Mouse (Mus musculus) frontal cortex, adult (tissue): ENCODE measurements around the gene Dhx8.

Experiments
- ATAC-seq: cut with Nextera tagmentation; 2 replicates; pipeline ENCODE4 v1.9.2; 2017; ENCODE audit warnings: mild to moderate bottlenecking, moderate library complexity, mixed read lengths; ENCODE audit not compliant: low TSS enrichment

Gene Dhx8

DNA sequence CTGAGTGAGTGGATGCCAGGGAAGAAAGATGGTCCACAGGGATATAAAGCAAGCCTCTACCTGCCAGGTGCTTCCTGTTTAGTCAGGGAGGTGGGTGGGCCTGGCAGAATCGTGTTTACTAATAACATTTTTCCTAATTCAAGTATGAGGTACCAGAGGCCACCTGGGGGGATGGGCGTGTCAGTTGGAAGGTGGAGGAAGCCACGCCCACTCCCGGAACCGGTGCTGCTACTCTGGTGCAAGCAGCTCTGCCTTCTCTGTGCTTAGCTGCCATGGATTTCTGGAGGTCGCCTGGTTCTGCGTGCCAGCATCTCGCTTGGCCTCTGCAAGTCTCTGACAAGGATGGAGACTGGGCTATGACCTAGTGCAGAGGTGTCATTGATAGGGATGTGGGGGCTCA, 65.4 kb downstream of the Dhx8 start:
- ATAC-seq, result no peak

DNA sequence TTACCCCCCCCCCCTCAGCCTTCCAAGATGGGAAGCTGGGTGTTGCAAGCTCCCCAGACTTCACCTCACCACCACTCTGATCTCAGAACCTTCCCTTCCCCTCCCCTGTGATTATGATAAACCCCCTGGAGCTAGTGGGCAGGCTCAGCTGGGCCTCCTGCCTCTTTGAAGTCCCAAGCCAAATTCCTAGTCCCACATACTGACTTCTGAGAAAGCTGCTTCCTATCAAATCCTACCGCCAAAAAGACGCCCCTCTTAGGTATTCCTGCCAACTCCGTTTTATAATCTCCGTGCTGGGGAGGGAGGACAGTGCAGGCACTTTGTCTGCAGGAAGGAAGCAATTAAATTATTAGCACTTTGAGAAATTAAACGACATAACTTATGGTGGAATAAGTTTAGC, 68.7 kb downstream of the Dhx8 start:
- ATAC-seq, result no peak

DNA sequence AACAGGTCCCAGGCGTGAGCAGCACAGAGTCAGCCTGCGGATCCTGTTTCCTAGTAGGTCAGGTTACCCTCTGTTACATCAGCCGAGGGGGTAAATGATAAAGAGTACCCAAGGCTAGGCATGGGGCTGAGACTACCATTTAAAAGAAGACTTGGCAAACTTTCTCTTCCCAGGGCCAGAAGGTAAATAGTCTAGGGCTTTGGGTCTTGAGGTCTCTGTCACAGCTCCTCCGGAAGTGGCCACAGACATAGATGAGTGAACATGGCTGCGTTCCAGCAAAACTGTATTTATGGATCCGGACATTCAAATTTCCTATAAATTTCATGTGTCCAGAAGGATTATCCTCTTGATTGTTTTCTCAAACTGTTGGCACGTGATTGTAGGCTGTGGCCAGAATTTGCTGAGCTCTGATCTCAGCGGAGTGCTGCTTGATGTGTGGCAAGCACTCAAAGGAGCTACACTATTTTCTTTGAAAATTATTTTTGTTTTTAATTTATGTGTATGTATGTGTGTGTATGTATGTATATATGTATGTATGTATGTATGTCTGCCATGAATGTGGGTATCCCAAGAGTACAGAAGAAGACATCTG, 72.5 kb downstream of the Dhx8 start:
- no peak for ATAC-seq

DNA sequence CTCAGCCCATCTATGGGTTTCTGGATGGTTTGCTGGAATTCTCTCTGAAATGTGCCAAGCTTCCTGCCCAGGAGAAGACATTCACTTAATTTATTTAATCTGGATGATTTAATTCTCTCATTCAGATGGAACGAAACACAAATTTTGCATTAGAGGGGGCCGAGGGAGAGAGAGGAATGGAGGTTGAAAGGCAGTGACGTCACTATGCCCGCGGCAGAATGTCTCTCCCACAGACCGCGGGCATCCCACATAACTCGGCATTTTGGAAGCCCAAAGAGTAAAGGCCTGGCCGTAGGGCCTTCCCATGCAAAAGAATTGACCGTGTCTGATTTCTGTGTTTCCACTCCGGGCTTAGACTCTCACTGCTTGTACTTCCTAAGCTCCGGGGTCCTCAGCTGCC, 74.0 kb downstream of the Dhx8 start:
- ATAC-seq, result no peak

DNA sequence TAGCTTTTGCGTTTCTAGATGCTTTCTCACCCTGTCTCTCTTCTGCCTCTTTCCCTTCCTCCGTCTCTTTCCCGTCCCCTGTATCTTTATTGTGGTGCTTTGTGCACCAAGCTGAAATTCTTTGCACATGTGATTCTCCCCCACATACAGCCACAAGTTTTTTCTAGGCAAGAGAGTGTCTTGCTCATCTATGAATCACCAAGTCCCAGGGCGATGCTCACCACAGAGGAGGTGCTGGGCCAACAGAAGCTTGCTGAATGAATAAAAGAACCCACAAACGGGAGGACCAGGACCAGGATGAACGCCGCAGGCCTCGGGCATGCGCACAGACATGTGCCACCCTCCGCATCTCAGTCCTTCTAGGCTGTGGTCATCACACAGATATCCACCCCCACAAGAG, 74.5 kb downstream of the Dhx8 start:
- ATAC-seq, result peak; percentile 91; the same call in 1 of the 2 replicates

DNA sequence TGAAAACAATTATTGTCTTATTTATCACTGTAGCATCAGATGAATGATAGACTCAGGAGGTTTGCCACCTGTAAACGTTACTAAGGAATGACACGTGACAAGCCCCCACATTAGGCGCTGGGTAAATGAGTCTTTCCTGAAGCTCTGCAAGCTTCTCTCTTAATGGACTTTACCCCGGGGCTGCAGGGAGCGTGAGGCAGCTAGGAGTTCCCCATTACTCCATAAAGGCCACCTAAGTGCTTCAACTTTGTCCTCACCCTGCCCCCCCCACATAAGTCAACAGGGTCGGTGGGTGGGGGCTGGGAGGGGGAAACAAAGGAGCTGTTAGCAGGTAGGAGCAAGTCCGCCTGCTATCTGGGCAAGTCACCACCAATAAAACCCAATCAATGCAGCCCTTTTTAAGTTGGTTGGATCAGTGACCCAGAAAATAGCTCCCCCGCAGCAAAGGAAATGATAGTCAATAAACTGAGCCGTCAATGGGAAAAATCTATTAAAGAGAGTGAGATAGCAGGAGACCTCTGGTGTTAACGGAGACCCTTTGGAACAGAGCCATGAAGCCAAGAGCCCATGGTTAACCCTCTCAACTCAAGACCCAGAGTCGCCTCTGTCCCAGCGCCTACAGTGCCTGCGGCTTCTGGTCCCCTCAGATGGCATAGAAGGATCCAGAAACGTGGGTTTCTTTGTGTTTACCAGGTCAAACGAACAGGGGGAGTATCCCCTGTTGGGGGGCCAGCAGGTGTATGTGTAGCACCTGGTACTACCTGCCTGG, 76.5 kb downstream of the Dhx8 start:
- no peak for ATAC-seq

DNA sequence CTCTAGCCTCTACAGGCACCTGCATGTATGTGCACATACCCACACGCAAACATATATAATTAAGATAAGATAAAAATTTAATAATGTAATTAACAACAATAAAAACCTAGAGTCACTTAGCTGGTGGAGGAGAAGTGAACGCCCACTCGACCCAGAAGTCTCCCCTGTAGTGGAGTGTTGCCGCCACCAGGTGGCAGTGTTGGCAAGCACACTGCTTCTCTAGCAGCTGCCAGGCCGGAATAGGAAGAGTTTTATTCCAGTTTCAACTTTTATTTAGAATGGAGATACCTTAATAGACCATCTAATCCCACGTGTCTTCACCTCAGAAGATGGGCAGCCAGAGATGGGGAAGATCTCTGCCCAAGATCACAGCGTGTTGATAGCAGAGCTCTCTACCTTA, 80.5 kb downstream of the Dhx8 start:
- ATAC-seq, result peak; percentile 23; the same call in 1 of the 2 replicates

DNA sequence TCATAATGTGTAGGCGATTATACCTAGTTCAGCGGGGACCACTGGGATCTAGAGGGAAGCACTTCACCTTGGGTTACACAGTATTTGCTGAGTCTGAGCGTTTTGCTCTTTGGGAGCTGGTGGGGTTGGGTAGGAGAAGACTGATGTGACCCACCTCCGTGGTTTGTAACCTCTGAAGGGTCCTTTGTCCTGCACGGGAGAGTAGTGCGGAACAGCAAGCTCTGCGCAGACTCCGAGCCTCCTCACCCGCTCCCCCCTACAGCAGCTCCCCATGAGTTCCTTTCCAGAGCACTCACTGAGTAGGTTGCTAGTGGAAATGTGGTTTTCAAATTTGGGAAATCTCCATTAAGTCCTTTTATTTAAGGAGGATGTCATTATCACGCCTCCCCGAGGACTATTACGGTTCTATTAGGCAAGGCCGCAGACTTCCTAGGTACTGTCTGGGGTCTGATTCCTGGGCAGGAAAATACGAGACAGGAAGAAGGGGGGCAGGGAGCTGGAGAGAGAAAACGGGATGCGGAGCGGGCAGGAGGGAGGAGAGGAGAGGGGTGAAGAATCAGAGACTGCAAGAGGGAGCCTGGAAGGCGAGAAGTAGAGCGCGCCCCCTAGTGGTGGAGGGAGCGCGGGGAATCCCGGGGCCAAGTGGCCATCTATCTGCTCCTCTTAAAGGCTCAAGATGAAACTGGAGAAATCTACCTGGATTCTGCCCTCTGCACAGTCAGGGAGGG, 81.8 kb downstream of the Dhx8 start:
- peak; percentile 79; the same call in 1 of the 2 replicates for ATAC-seq

DNA sequence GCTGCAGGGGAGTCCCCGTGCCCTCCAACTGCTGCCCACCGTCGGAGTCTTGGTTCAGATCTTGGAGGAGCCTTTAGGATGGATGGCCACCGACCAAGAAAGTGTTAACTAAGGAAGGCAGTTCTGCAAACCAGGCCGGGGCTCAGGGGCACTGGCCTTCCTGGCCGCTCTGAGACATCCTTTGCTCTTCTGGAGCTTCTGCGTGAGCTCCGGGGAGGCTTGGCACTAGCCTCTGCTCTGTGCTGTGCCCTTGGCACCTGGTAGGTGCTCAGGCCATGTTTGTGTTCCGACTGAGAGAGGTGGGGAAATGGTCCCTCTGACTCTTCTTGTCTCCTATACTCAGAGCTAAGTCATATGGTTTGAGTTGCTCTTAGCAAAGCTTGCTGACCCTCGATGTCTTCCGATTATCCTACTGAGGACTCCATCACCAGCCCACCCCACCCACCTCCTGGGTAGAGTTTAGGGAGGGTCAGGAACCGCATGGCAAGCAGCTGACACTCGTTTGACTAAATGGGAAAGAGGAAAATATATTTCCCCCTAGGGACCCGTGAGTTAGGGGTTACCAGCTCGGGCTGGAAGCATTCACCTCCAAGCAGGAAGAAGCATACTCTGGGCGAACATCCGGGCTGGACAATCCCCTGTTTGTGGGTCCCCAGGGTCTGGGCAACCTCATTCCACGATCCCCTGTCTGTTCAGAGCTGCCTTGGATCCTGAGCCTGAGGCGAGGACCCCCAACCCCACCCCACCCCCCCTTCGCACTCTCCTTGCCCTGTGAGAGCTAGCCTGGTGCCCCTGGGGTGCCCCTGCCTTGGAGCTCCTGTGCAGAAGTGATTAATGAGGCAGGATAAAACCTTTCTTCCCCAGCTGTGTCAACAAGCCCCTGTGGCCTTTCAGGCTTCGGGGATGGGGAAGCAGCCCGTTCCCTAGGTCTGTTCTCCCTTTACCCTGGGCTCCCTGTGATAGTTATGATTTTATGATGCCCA, 82.7 kb downstream of the Dhx8 start:
- ATAC-seq, result no peak
